Comparison of ENCODE assay signal across 8 mouse cellular contexts in the genomic region with DNA sequence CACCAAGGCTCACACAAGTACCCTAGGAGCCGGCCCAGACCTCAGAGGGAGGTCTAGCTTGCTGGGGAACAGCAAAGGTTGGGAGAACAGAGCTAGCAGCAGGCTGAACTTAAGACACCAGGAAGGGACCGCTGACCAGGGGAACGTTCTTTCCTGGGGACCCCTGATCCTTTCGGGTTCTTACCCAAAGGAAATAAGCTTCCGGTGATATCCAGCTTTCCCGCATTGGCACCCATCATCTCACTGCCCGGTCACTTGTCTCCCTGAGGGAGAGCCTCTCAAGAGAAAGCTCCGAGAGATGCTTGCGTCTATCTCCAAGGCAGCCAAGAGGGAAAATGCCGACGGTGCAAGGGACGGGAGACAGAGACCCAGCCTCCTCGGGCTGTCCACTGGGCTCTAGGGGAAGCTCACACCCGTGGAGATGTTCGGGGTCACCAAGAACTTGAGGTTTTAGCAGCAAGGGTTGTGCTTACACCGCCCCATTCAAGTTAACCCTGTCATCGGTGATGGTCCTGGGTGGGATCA. TPM values are rescaled to one million over a fixed set of nuclear protein-coding genes. Genes with fewer than 3 reads are reported as not detected.
DNase-seq lines count a peak whose midpoint lies in the region; ATAC-seq and TF ChIP-seq lines count a peak whose summit lies in the region.

No protein-coding gene starts in this region.

- H3K27ac ChIP-seq in cerebellum, adult 2 months (ENCODE audit: insufficient read depth, low read length), result no peak overlapping the region
- no peak overlapping the region for H3K27ac ChIP-seq in limb, embryonic 11.5 days (replicated peaks; ENCODE audit: low read depth, low read length)
- no peak overlapping the region for H3K27ac ChIP-seq in stomach, embryonic 15.5 days

- peak overlapping the region; percentile 94 for H3K4me2 ChIP-seq in limb, embryonic 11.5 days (ENCODE audit: low read depth, severe bottlenecking)
- peak overlapping the region; percentile 89 for H3K4me2 ChIP-seq in stomach, embryonic 15.5 days

- H3K4me3 ChIP-seq in cerebellum, adult 2 months (replicated peaks; ENCODE audit: insufficient read depth, low read depth, low read length), result peak overlapping the region; percentile 87
- H3K4me3 ChIP-seq in limb, embryonic 11.5 days (ENCODE audit: low read depth, low read length), result peak overlapping the region; percentile 56
- H3K4me3 ChIP-seq in stomach, embryonic 15.5 days (replicated peaks), result peak overlapping the region; percentile 63

- no peaks in the 10 kb centered on the region for H3K36me3 ChIP-seq in limb, embryonic 11.5 days (ENCODE audit: control insufficient read depth, insufficient read depth, low read length)
- H3K36me3 ChIP-seq in stomach, embryonic 15.5 days, result no peaks in the 10 kb centered on the region

- H3K9ac ChIP-seq in limb, embryonic 11.5 days (ENCODE audit: low read length), result no peak overlapping the region
- no peak overlapping the region for H3K9ac ChIP-seq in stomach, embryonic 15.5 days

- no peaks in the 10 kb centered on the region for H3K4me1 ChIP-seq in cerebellum, adult 2 months (ENCODE audit: control insufficient read depth, insufficient read depth, low read length)
- peaks cover 8% of the 10 kb centered on the region; the same call in 1 of the 2 replicates for H3K4me1 ChIP-seq in limb, embryonic 11.5 days (ENCODE audit: control insufficient read depth, insufficient read depth, low read length)
- H3K4me1 ChIP-seq in stomach, embryonic 15.5 days, result peaks cover 8% of the 10 kb centered on the region

- no peak for TF ChIP-seq CTCF in cerebellum, adult 2 months (IDR thresholded peaks at IDR 0.05; ENCODE audit: borderline replicate concordance, insufficient read depth, low read depth, low read length)

- no peaks in the 10 kb centered on the region for H3K9me3 ChIP-seq in limb, embryonic 11.5 days (ENCODE audit: control insufficient read depth, low read length)
- no peaks in the 10 kb centered on the region for H3K9me3 ChIP-seq in stomach, embryonic 15.5 days

- no peak for DNase-seq in cerebellum, adult 2 months
- DNase-seq in cerebellum, postnatal 14 days, result no peak
- peak; percentile 44 to 50 for DNase-seq in right cerebral cortex, adult 2 months (ENCODE audit: low spot score in 2 of 2)
- DNase-seq in right cerebral cortex, postnatal 10 days (ENCODE audit: low spot score in 2 of 2), result no peak
- no peak for DNase-seq in limb, embryonic 11.5 days (ENCODE audit: low spot score)
- DNase-seq in kidney, adult 18-20 months, result no peak
- no peak for DNase-seq in urinary bladder, postnatal 4 days (ENCODE audit: low spot score in 2 of 2)

- WGBS in cerebellum, adult 2 months, result 10% methylated on average over 17 of the region's 17 CpGs
- WGBS in limb, embryonic 11.5 days, result 9% methylated on average over 17 of the region's 17 CpGs
- WGBS in stomach, embryonic 15.5 days, result 13% methylated on average over 17 of the region's 17 CpGs

- TF ChIP-seq POLR2A in cerebellum, adult 2 months (IDR thresholded peaks at IDR 0.05; ENCODE audit: borderline replicate concordance, insufficient read depth, low read length), result no peak

- ATAC-seq in limb, embryonic 11.5 days (ENCODE audit: insufficient number of reproducible peaks, low FRiP score, low TSS enrichment, low read depth), result no peak; the same call in 1 of the 2 replicates
- ATAC-seq in stomach, embryonic 15.5 days (ENCODE audit: insufficient read depth, low FRiP score, low read depth), result no peak

- H3K27me3 ChIP-seq in cerebellum, adult 2 months (ENCODE audit: control insufficient read depth, insufficient read depth, low read length), result no peaks in the 10 kb centered on the region
- peaks cover 8% of the 10 kb centered on the region for H3K27me3 ChIP-seq in limb, embryonic 11.5 days (ENCODE audit: control insufficient read depth, insufficient read depth, low read length)
- H3K27me3 ChIP-seq in stomach, embryonic 15.5 days (replicated peaks), result peaks cover 4% of the 10 kb centered on the region; the same call in 1 of the 2 replicates

RNA-seq across cellular contexts. Expression of gene Susd4, which starts 0.4 kb away (rescaled TPM):
- polyA plus RNA-seq in cerebellum, adult 2 months (2012; rRNA removed), result 96.0 and 97.7 TPM in 2 replicates
- 10.0 and 11.7 TPM in 2 replicates for polyA plus RNA-seq in limb, embryonic 11.5 days (2014; fragmentation: Nextera tagmentation; extraction: Ambion mirVana)
- 13.7 and 17.8 TPM in 2 replicates for polyA plus RNA-seq in stomach, embryonic 15.5 days (2015; fragmentation: Nextera tagmentation; extraction: Ambion mirVana)

RNA-seq across cellular contexts. Expression of gene Ccdc185, which starts 14.3 kb away (rescaled TPM):
- not detected in 2 replicates for polyA plus RNA-seq in cerebellum, adult 2 months (2012; rRNA removed)
- not detected in 2 replicates for polyA plus RNA-seq in limb, embryonic 11.5 days (2014; fragmentation: Nextera tagmentation; extraction: Ambion mirVana)
- polyA plus RNA-seq in stomach, embryonic 15.5 days (2015; fragmentation: Nextera tagmentation; extraction: Ambion mirVana), result not detected in 2 replicates

Comparison
In these comparisons a context has a peak if more than half of its experiments do, and no peak if none do; other contexts are left out.
1. DNase-seq: peak in right cerebral cortex, adult 2 months (2 of 2); none in cerebellum, adult 2 months (0 of 2), cerebellum, postnatal 14 days (0 of 2), right cerebral cortex, postnatal 10 days (0 of 2), limb, embryonic 11.5 days (single experiment), kidney, adult 18-20 months (single experiment) and urinary bladder, postnatal 4 days (0 of 2).
2. Peak in every context shown above with its lines, with median percentiles within 50 percentile points of each other: H3K4me3 ChIP-seq.